Mouse (Mus musculus): Measurements from ENCODE around the gene Pglyrp1. TPM values are rescaled to one million over a fixed set of nuclear protein-coding genes. Genes with fewer than 3 reads are reported as not detected.

Pglyrp1 gene
- polyA plus RNA-seq, 1 experiment from 2014 or later: 36.7 TPM

DNA sequence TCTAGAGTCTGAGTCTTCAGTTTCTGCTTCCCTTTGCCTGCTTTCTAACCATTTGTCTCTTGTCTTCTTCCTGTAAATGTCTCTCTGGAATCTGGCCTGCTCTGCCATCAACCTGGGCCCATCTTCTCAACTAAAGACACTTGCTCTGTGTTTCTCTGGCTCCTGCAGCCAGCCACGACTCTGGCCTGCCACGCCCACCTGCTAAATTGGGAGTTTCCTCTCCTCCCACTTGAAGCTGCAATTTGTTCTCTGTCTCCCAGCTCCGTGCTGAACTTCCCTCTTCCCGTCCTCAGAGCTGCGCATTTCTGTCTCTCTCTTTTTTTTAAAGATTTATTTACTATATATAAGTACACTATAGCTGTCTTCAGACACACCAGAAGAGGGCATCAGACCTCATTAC, 26.3 kb upstream of the Pglyrp1 start:
- 49% methylated on average over 5 of the region's 5 CpGs for WGBS
- no peak overlapping the region for H3K9ac ChIP-seq (ENCODE audit: low read depth, low read length)
- H3K4me3 ChIP-seq (ENCODE audit: low read length): no peak overlapping the region
- no peak overlapping the region for H3K27ac ChIP-seq (ENCODE audit: low read depth, low read length)
- H3K9me3 ChIP-seq (ENCODE audit: control insufficient read depth, low read length): no peaks in the 10 kb centered on the region
- H3K4me1 ChIP-seq (ENCODE audit: control insufficient read depth, insufficient read depth, low read depth, low read length): no peaks in the 10 kb centered on the region
- no peak for ATAC-seq
- H3K4me2 ChIP-seq (ENCODE audit: low read length): no peak overlapping the region
- no peaks in the 10 kb centered on the region for H3K36me3 ChIP-seq (ENCODE audit: control insufficient read depth, insufficient read depth, low read length)
- H3K27me3 ChIP-seq (replicated peaks; ENCODE audit: control insufficient read depth, insufficient read depth, low read length): no peaks in the 10 kb centered on the region

DNA sequence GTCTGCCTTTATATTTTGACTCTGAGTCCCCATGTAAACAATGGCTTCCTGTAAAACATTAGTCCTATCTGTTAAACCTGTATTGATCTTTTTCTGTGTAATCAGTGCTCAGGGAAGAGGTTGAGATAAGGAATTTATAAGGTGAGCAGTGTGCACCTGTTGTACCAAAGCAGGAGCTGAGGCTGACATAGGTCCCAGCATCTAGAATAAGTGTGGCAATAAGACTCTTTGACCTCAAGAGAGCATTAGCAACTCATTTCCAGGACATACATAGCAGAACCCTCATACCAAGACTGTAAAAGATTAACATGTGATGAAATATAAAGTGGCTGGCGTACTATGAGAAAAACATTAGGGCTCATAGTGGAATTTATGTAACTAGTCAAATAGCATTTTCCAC, 22.7 kb upstream of the Pglyrp1 start:
- Histone ChIP-seq H3K27ac (ENCODE audit: low read depth, low read length) (no peak overlapping the region), H3K27me3 (replicated peaks; ENCODE audit: control insufficient read depth, insufficient read depth, low read length) (no peaks in the 10 kb centered on the region), H3K9me3 (ENCODE audit: control insufficient read depth, low read length) (no peaks in the 10 kb centered on the region), H3K4me1 (ENCODE audit: control insufficient read depth, insufficient read depth, low read depth, low read length) (no peaks in the 10 kb centered on the region), H3K36me3 (ENCODE audit: control insufficient read depth, insufficient read depth, low read length) (no peaks in the 10 kb centered on the region), H3K4me2 (ENCODE audit: low read length) (no peak overlapping the region), H3K4me3 (ENCODE audit: low read length) (no peak overlapping the region), H3K9ac (ENCODE audit: low read depth, low read length) (no peak overlapping the region)
- ATAC-seq: no peak
- 97% methylated on average over 1 of the region's 1 CpGs for WGBS

DNA sequence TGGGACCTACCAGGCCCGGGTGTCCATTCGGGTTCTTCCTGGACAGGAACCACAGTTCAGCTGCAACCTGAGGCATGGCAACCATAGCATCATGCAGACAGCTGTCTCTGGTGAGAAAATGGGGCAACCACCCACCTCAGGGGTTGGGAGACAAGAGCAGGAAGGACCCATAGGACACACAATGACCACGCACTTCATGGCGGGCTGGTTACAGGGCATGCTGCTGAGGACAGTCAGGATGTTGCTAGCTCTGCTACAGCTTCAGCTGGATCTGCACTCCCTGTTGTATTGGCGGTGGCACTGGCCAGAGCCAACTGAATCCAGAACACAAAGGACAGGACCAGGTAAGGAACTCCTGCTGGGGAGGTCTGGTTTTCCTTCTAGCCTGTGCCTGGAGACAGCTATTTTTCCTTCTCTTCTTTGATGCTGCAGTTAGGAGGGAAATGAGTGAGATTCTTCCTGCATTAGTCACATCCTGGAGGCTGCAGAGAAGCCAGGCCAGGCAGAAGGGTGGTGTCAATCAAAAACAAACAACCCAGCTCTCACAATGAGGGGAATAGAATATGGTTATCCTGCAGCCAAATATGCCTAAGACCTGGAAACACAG, 12.7 kb upstream of the Pglyrp1 start:
- 81% methylated on average over 5 of the region's 5 CpGs for WGBS
- Histone ChIP-seq H3K27me3 (replicated peaks; ENCODE audit: control insufficient read depth, insufficient read depth, low read length) (no peaks in the 10 kb centered on the region), H3K9me3 (ENCODE audit: control insufficient read depth, low read length) (peaks cover 5% of the 10 kb centered on the region), H3K9ac (ENCODE audit: low read depth, low read length) (no peak overlapping the region), H3K4me3 (ENCODE audit: low read length) (no peak overlapping the region), H3K27ac (ENCODE audit: low read depth, low read length) (peak overlapping the region; percentile 29; the same call in 1 of the 2 replicates), H3K4me2 (ENCODE audit: low read length) (no peak overlapping the region), H3K36me3 (ENCODE audit: control insufficient read depth, insufficient read depth, low read length) (no peaks in the 10 kb centered on the region), H3K4me1 (ENCODE audit: control insufficient read depth, insufficient read depth, low read depth, low read length) (no peaks in the 10 kb centered on the region)
- ATAC-seq: 0 out of 2 replicates have a peak, but pooled peaks have one; percentile 30

DNA sequence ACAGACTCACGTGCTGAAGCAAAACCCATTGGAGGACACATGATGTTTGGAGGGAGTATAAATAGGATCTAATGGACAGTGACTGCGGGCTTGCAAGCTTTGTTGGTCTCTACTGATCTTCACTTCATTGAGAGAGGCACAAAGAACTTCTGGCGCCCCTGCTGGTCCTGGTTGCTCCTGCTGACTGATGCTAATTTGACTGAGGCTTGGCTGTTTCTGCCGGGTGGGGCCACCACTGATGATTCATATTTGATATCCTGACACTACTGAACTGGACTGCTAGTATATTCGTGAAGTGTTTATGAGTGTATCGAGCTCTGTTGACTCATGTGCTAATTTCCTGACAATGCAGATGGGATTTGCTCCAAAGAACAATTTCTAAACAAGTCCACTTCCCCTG, 8.3 kb upstream of the Pglyrp1 start:
- no peak for ATAC-seq
- H3K9ac ChIP-seq (ENCODE audit: low read depth, low read length): no peak overlapping the region

DNA sequence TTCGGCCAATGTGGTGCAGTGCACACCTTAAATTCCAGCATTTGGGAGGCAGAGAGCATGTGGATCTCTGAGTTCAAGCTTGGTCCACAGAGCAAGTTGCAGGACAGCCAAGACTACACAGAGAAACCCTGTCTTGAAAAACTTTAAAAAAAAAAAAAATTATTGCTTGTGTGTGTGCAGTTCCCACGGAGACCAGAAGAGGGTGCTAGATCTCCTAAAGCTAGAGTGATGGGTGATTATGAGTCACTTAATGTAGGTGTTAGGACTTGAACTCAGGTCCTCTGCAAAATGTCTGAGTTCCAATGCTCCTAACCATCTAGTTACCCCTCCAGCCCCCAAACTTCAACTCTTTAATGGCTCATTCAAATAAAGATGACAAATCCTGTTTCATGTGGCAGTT, 2.6 kb upstream of the Pglyrp1 start:
- ATAC-seq: no peak
- Histone ChIP-seq H3K9ac (ENCODE audit: low read depth, low read length) (no peak overlapping the region), H3K4me3 (ENCODE audit: low read length) (no peak overlapping the region), H3K27ac (ENCODE audit: low read depth, low read length) (no peak overlapping the region), H3K4me1 (ENCODE audit: control insufficient read depth, insufficient read depth, low read depth, low read length) (no peaks in the 10 kb centered on the region), H3K4me2 (ENCODE audit: low read length) (no peak overlapping the region), H3K27me3 (replicated peaks; ENCODE audit: control insufficient read depth, insufficient read depth, low read length) (no peaks in the 10 kb centered on the region), H3K36me3 (ENCODE audit: control insufficient read depth, insufficient read depth, low read length) (no peaks in the 10 kb centered on the region), H3K9me3 (ENCODE audit: control insufficient read depth, low read length) (no peaks in the 10 kb centered on the region; the same call in 1 of the 2 replicates)
- WGBS: 87% methylated on average over 2 of the region's 2 CpGs

More for the DNA sequence above, 8.3 kb upstream of the Pglyrp1 start:
- Histone ChIP-seq H3K4me1 (ENCODE audit: control insufficient read depth, insufficient read depth, low read depth, low read length) (no peaks in the 10 kb centered on the region), H3K36me3 (ENCODE audit: control insufficient read depth, insufficient read depth, low read length) (no peaks in the 10 kb centered on the region), H3K4me2 (ENCODE audit: low read length) (no peak overlapping the region), H3K27me3 (replicated peaks; ENCODE audit: control insufficient read depth, insufficient read depth, low read length) (no peaks in the 10 kb centered on the region), H3K9me3 (ENCODE audit: control insufficient read depth, low read length) (peaks cover 5% of the 10 kb centered on the region), H3K27ac (ENCODE audit: low read depth, low read length) (no peak overlapping the region), H3K4me3 (ENCODE audit: low read length) (no peak overlapping the region)
- WGBS: 88% methylated on average over 6 of the region's 6 CpGs

DNA sequence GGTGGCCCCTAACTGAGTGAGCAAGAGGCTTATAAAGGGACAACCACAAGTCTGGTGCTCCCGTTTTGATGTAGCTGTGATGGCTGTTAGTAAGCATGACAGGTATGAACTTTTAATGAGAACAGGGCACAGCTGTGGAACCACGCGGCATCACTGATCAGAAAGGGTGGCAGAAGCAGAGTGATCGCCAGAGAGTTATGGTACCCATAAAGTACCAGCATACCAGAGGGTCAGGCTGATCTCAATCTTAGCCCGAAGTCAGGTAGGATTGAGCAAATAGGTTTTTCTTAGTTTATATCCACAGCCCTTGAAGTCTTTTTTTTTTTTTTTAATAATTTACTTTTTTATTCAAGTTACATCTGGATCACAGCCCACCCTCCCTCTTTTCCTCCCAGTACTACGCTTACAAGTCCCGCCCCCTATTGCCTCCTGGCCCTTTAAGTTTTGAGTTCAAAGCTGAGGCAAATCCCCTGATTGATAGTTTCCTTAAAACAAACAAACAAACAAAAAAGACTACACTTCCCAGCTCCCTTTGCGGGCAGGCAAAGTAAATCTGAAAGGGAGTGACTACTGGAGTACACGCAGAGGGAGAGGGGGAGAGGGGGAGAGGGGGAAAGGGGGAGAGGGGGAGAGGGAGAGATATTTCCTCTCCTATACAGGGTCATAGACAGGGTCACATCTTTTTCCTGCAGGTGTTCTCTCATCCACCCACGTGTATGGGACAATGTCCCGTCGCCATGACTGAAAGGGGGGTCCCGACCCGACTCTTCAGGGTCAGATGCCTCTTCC, 1.1 kb downstream of the Pglyrp1 start:
- Histone ChIP-seq H3K9ac (ENCODE audit: low read depth, low read length) (peak overlapping the region; percentile 65), H3K36me3 (ENCODE audit: control insufficient read depth, insufficient read depth, low read length) (no peaks in the 10 kb centered on the region), H3K4me3 (ENCODE audit: low read length) (peak overlapping the region; percentile 47), H3K9me3 (ENCODE audit: control insufficient read depth, low read length) (no peaks in the 10 kb centered on the region; the same call in 1 of the 2 replicates), H3K4me1 (ENCODE audit: control insufficient read depth, insufficient read depth, low read depth, low read length) (no peaks in the 10 kb centered on the region), H3K27ac (ENCODE audit: low read depth, low read length) (no peak overlapping the region), H3K4me2 (ENCODE audit: low read length) (peak overlapping the region; percentile 92), H3K27me3 (replicated peaks; ENCODE audit: control insufficient read depth, insufficient read depth, low read length) (no peaks in the 10 kb centered on the region)
- peak; percentile 68 for ATAC-seq
- 32% methylated on average over 13 of the region's 14 CpGs for WGBS

DNA sequence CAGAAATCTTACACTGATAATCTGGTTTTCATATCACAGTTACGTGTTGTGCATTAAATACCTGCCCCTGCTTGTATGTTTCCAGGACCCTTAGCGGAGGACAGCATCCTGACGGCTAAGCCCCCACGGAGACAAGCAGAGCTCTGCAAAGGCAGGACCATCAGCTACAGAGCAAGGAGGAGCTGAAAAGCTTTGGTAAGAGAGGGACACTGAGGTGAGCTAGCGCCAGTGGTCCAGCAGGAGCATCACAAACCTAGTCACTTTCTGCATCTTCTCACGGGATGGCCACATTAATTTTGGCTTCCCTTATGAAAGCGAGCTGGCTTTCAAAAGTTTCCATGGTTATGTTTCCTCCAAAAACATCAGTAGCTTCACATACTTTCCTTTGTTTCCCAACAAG, 1.7 kb downstream of the Pglyrp1 start:
- Histone ChIP-seq H3K27ac (ENCODE audit: low read depth, low read length) (no peak overlapping the region), H3K4me3 (ENCODE audit: low read length) (peak overlapping the region; percentile 47), H3K4me2 (ENCODE audit: low read length) (peak overlapping the region; percentile 92), H3K9ac (ENCODE audit: low read depth, low read length) (peak overlapping the region; percentile 65), H3K9me3 (ENCODE audit: control insufficient read depth, low read length) (no peaks in the 10 kb centered on the region; the same call in 1 of the 2 replicates), H3K4me1 (ENCODE audit: control insufficient read depth, insufficient read depth, low read depth, low read length) (no peaks in the 10 kb centered on the region), H3K27me3 (replicated peaks; ENCODE audit: control insufficient read depth, insufficient read depth, low read length) (no peaks in the 10 kb centered on the region), H3K36me3 (ENCODE audit: control insufficient read depth, insufficient read depth, low read length) (no peaks in the 10 kb centered on the region)
- under 1% methylated on average over 7 of the region's 7 CpGs for WGBS
- ATAC-seq: peak; percentile 52

DNA sequence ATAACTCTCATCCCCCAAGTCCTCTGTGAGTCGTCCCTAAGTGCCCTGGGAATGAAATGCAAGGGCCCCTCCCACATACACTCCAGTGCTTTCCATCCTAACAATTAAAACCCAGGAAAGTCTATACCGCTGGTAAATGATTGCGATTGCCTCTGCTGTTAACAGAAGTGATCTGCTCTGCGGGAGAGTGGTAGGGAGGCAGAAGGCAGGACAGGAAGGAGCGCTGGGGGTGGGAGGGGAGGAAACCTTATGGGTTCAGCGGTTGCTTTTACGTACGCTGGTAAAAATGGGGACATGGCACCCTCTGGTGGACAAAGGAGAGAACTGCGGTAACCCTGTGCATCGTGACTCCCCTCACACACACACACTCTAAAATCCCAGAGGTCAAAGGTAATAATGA, 2.1 kb downstream of the Pglyrp1 start:
- no peaks in the 10 kb centered on the region for H3K4me1 ChIP-seq (ENCODE audit: control insufficient read depth, insufficient read depth, low read depth, low read length)
- peak overlapping the region; percentile 92 for H3K4me2 ChIP-seq (ENCODE audit: low read length)
- no peaks in the 10 kb centered on the region for H3K27me3 ChIP-seq (replicated peaks; ENCODE audit: control insufficient read depth, insufficient read depth, low read length)
- no peak overlapping the region for H3K27ac ChIP-seq (ENCODE audit: low read depth, low read length)
- H3K9me3 ChIP-seq (ENCODE audit: control insufficient read depth, low read length): no peaks in the 10 kb centered on the region; the same call in 1 of the 2 replicates
- ATAC-seq: peak; percentile 84
- no peaks in the 10 kb centered on the region for H3K36me3 ChIP-seq (ENCODE audit: control insufficient read depth, insufficient read depth, low read length)
- peak overlapping the region; percentile 47 for H3K4me3 ChIP-seq (ENCODE audit: low read length)
- peak overlapping the region; percentile 65; the same call in 1 of the 2 replicates for H3K9ac ChIP-seq (ENCODE audit: low read depth, low read length)
- WGBS: 1% methylated on average over 10 of the region's 10 CpGs

DNA sequence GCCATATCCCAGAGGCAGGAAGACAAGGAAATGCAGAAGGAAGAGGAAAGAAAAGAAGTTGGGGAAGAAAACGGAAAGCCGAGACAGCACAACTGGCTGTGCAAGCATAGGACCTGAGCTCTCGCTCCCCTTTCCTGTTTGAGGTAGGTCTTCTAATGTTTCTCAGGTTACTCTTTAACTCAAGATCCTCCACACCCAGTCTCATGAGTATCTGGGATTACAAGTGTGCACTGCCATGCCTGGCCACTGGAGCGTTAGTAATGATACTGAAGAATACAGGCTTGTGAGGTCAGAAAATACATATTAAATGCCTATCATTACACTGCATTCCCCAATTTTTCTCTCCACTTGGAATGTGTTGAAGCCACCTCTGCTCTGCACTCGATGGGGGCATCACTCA, 4.2 kb downstream of the Pglyrp1 start:
- Histone ChIP-seq H3K4me3 (ENCODE audit: low read length) (no peak overlapping the region), H3K9ac (ENCODE audit: low read depth, low read length) (no peak overlapping the region), H3K36me3 (ENCODE audit: control insufficient read depth, insufficient read depth, low read length) (no peaks in the 10 kb centered on the region), H3K9me3 (ENCODE audit: control insufficient read depth, low read length) (no peaks in the 10 kb centered on the region), H3K27me3 (replicated peaks; ENCODE audit: control insufficient read depth, insufficient read depth, low read length) (no peaks in the 10 kb centered on the region), H3K4me2 (ENCODE audit: low read length) (no peak overlapping the region), H3K27ac (ENCODE audit: low read depth, low read length) (no peak overlapping the region), H3K4me1 (ENCODE audit: control insufficient read depth, insufficient read depth, low read depth, low read length) (no peaks in the 10 kb centered on the region)
- ATAC-seq: no peak
- 84% methylated on average over 5 of the region's 5 CpGs for WGBS
